Mouse (Mus musculus): Measurements from ENCODE around the gene Kcnc4. TPM values are rescaled to one million over a fixed set of nuclear protein-coding genes. Genes with fewer than 3 reads are reported as not detected.

Gene Kcnc4
- polyA plus RNA-seq, 1 experiment from 2014 or later: 0.08 TPM

GRCm38 (mm10) chr3:107491459-107491858 is 32.1 kb upstream of the Kcnc4 start:
- H3K4me2 ChIP-seq: no peak overlapping the region
- peaks cover 40% of the 10 kb centered on the region for H3K4me1 ChIP-seq (replicated peaks)
- no peaks in the 10 kb centered on the region; the same call in 1 of the 2 replicates for H3K36me3 ChIP-seq
- H3K27me3 ChIP-seq: no peaks in the 10 kb centered on the region
- peak; percentile 88 for ATAC-seq (replicated peaks; ENCODE audit: insufficient number of reproducible peaks, insufficient read depth, low FRiP score, low read depth)
- H3K27ac ChIP-seq: peak overlapping the region; percentile 82
- H3K4me3 ChIP-seq: no peak overlapping the region
- 21% methylated on average over 6 of the region's 6 CpGs for WGBS
- H3K9ac ChIP-seq: no peak overlapping the region
- H3K9me3 ChIP-seq (replicated peaks): no peaks in the 10 kb centered on the region

- no peak for ATAC-seq (replicated peaks; ENCODE audit: insufficient number of reproducible peaks, insufficient read depth, low FRiP score, low read depth)
- WGBS: 32% methylated on average over 4 of the region's 4 CpGs
Measured at GRCm38 (mm10) chr3:107488637-107489036, 29.3 kb upstream of the Kcnc4 start.

DNA sequence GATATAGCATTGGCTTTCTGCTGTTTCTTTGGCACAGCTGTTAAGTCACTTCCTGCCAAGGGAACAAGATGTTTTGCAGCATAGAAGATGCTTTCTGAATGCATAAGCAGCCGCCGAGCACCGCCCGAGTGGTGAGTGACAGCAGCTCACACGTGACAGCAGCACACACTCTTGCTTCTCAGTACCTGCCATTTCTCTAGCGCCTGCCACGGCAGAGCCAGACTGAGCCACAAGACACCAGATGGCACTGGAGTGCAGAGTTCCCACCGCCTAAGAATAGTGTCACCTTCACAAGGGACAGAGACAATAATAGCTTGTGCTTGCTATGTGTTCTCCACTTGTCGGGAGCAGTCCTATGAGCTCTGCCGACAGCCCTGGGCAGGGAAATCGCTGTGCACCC is 23.9 kb upstream of the Kcnc4 start:
- WGBS: 16% methylated on average over 11 of the region's 11 CpGs
- Histone ChIP-seq H3K4me1 (replicated peaks) (peaks cover 15% of the 10 kb centered on the region), H3K9ac (no peak overlapping the region), H3K9me3 (replicated peaks) (no peaks in the 10 kb centered on the region), H3K27me3 (no peaks in the 10 kb centered on the region), H3K4me2 (0 out of 2 replicates have a peak overlapping the region, but pooled peaks have one; percentile 12), H3K36me3 (no peaks in the 10 kb centered on the region), H3K4me3 (no peak overlapping the region), H3K27ac (peak overlapping the region; percentile 54)
- ATAC-seq (replicated peaks; ENCODE audit: insufficient number of reproducible peaks, insufficient read depth, low FRiP score, low read depth): peak; percentile 83

More at GRCm38 (mm10) chr3:107488637-107489036, 29.3 kb upstream of the Kcnc4 start:
- Histone ChIP-seq H3K9me3 (replicated peaks) (no peaks in the 10 kb centered on the region), H3K4me2 (no peak overlapping the region), H3K36me3 (no peaks in the 10 kb centered on the region), H3K4me3 (no peak overlapping the region), H3K9ac (no peak overlapping the region), H3K27ac (no peak overlapping the region), H3K4me1 (replicated peaks) (peaks cover 44% of the 10 kb centered on the region), H3K27me3 (no peaks in the 10 kb centered on the region)

DNA sequence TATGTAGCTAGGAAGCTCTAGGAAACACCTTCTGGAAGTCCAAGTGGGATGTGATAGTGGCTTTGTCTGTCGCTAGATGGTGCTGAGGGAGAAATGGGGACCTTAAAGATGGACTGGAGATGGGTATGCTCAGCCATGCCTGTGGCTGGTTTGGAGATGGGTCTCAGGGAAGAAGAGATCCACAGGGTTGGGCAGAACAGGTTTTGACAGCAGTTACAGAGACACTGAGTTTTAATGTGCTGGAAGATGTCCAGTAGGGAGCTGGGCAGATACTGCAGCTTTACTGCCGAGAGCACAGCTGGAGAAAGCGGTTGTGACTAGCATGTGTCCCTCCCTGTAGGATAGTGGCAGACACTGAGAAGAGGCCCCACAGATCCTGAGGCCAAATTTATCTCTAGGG is 21.3 kb upstream of the Kcnc4 start:
- Histone ChIP-seq H3K9me3 (replicated peaks) (no peaks in the 10 kb centered on the region), H3K9ac (no peak overlapping the region), H3K27ac (no peak overlapping the region), H3K27me3 (no peaks in the 10 kb centered on the region), H3K4me1 (replicated peaks) (peaks cover 11% of the 10 kb centered on the region), H3K36me3 (no peaks in the 10 kb centered on the region), H3K4me3 (no peak overlapping the region), H3K4me2 (no peak overlapping the region)
- no peak for ATAC-seq (replicated peaks; ENCODE audit: insufficient number of reproducible peaks, insufficient read depth, low FRiP score, low read depth)
- 44% methylated on average over 3 of the region's 3 CpGs for WGBS

GRCm38 (mm10) chr3:107472198-107472597 is 12.8 kb upstream of the Kcnc4 start:
- Histone ChIP-seq H3K9ac (no peak overlapping the region), H3K4me2 (no peak overlapping the region), H3K36me3 (no peaks in the 10 kb centered on the region), H3K27me3 (peaks cover 15% of the 10 kb centered on the region), H3K27ac (no peak overlapping the region), H3K4me1 (replicated peaks) (no peaks in the 10 kb centered on the region), H3K4me3 (no peak overlapping the region), H3K9me3 (replicated peaks) (no peaks in the 10 kb centered on the region)
- no peak for ATAC-seq (replicated peaks; ENCODE audit: insufficient number of reproducible peaks, insufficient read depth, low FRiP score, low read depth)
- 38% methylated on average over 6 of the region's 6 CpGs for WGBS

- no peaks in the 10 kb centered on the region for H3K4me1 ChIP-seq (replicated peaks)
- H3K9ac ChIP-seq: no peak overlapping the region
- ATAC-seq (replicated peaks; ENCODE audit: insufficient number of reproducible peaks, insufficient read depth, low FRiP score, low read depth): no peak
- H3K4me3 ChIP-seq: no peak overlapping the region
- no peaks in the 10 kb centered on the region for H3K36me3 ChIP-seq
- peaks cover 35% of the 10 kb centered on the region for H3K27me3 ChIP-seq
- 70% methylated on average over 4 of the region's 4 CpGs for WGBS
- no peak overlapping the region for H3K27ac ChIP-seq
- H3K4me2 ChIP-seq: no peak overlapping the region
- no peaks in the 10 kb centered on the region for H3K9me3 ChIP-seq (replicated peaks)
Measured at GRCm38 (mm10) chr3:107469059-107469458, 9.7 kb upstream of the Kcnc4 start.

GRCm38 (mm10) chr3:107468106-107468505 is 8.8 kb upstream of the Kcnc4 start:
- Histone ChIP-seq H3K27me3 (peaks cover 43% of the 10 kb centered on the region), H3K4me1 (replicated peaks) (no peaks in the 10 kb centered on the region), H3K9ac (no peak overlapping the region), H3K4me2 (no peak overlapping the region), H3K27ac (no peak overlapping the region), H3K4me3 (no peak overlapping the region), H3K9me3 (replicated peaks) (no peaks in the 10 kb centered on the region), H3K36me3 (no peaks in the 10 kb centered on the region)
- ATAC-seq (replicated peaks; ENCODE audit: insufficient number of reproducible peaks, insufficient read depth, low FRiP score, low read depth): no peak
- WGBS: 79% methylated on average over 11 of the region's 11 CpGs

DNA sequence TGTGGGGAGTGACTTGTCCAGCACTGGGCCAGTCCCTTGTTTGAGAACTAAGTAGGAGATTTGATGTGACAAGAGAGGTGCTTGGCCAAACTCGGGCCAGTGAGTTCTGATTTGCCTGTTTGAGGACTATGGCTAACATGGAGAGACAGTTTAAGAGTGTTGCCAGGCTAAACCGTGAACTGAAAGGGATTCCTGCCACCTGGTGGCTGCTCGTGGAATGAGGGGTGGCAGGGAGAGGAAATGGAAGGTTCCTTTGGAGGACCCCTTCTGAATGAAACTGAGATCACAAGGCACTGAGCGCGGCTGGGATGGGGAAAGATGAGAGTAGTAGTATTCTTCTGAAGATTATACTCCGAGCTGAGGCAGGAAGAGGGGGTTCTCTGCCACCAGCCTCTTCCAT is 7.2 kb upstream of the Kcnc4 start:
- Histone ChIP-seq H3K36me3 (no peaks in the 10 kb centered on the region), H3K4me2 (no peak overlapping the region), H3K9me3 (replicated peaks) (no peaks in the 10 kb centered on the region), H3K4me1 (replicated peaks) (no peaks in the 10 kb centered on the region), H3K4me3 (no peak overlapping the region), H3K27ac (no peak overlapping the region), H3K9ac (no peak overlapping the region), H3K27me3 (peaks cover 51% of the 10 kb centered on the region)
- 6% methylated on average over 6 of the region's 6 CpGs for WGBS
- no peak for ATAC-seq (replicated peaks; ENCODE audit: insufficient number of reproducible peaks, insufficient read depth, low FRiP score, low read depth)

- no peak for ATAC-seq (replicated peaks; ENCODE audit: insufficient number of reproducible peaks, insufficient read depth, low FRiP score, low read depth)
Measured at GRCm38 (mm10) chr3:107462160-107462559, 2.8 kb upstream of the Kcnc4 start.

GRCm38 (mm10) chr3:107459773-107460431 is 550 bp upstream of the Kcnc4 start:
- peak overlapping the region; percentile 97 for H3K4me2 ChIP-seq
- WGBS: under 1% methylated on average over 69 of the region's 69 CpGs
- no peak; the same call in 1 of the 2 replicates for ATAC-seq (replicated peaks; ENCODE audit: insufficient number of reproducible peaks, insufficient read depth, low FRiP score, low read depth)
- no peaks in the 10 kb centered on the region for H3K9me3 ChIP-seq (replicated peaks)
- peaks cover 26% of the 10 kb centered on the region for H3K4me1 ChIP-seq (replicated peaks)
- no peaks in the 10 kb centered on the region for H3K36me3 ChIP-seq
- 0 out of 2 replicates have a peak overlapping the region, but pooled peaks have one; percentile 17 for H3K9ac ChIP-seq
- H3K27ac ChIP-seq: no peak overlapping the region
- peaks cover 94% of the 10 kb centered on the region for H3K27me3 ChIP-seq
- H3K4me3 ChIP-seq: peak overlapping the region; percentile 57

More at GRCm38 (mm10) chr3:107462160-107462559, 2.8 kb upstream of the Kcnc4 start:
- H3K4me1 ChIP-seq (replicated peaks): peaks cover 26% of the 10 kb centered on the region
- peaks cover 82% of the 10 kb centered on the region for H3K27me3 ChIP-seq
- H3K9me3 ChIP-seq (replicated peaks): no peaks in the 10 kb centered on the region
- H3K4me3 ChIP-seq: no peak overlapping the region
- no peak overlapping the region for H3K4me2 ChIP-seq
- no peak overlapping the region for H3K27ac ChIP-seq
- no peaks in the 10 kb centered on the region for H3K36me3 ChIP-seq
- 17% methylated on average over 5 of the region's 5 CpGs for WGBS
- no peak overlapping the region for H3K9ac ChIP-seq

- Histone ChIP-seq H3K36me3 (no peaks in the 10 kb centered on the region), H3K4me3 (peak overlapping the region; percentile 57), H3K9me3 (replicated peaks) (no peaks in the 10 kb centered on the region), H3K27me3 (peaks cover 93% of the 10 kb centered on the region), H3K9ac (peak overlapping the region; percentile 17; the same call in 1 of the 2 replicates), H3K27ac (no peak overlapping the region), H3K4me1 (replicated peaks) (peaks cover 26% of the 10 kb centered on the region), H3K4me2 (peak overlapping the region; percentile 97)
- 1% methylated on average over 51 of the region's 51 CpGs for WGBS
- no peak for ATAC-seq (replicated peaks; ENCODE audit: insufficient number of reproducible peaks, insufficient read depth, low FRiP score, low read depth)
Measured at GRCm38 (mm10) chr3:107458528-107459195, 690 bp downstream of the Kcnc4 start.
